Mouse (Mus musculus) MEL (cell line): ENCODE results near the gene Ddo. TPM values are rescaled to one million over a fixed set of nuclear protein-coding genes. Genes with fewer than 3 reads are reported as not detected.

Experiments
- DNase-seq: peaks from one replicate; pipeline ENCODE4 v3.0.0; 2011; ENCODE audit warnings: low read depth, low spot score
- H3K27ac ChIP-seq: 2 replicates; pipeline ENCODE4 v1.5.1; 2012; ENCODE audit warnings: low read depth, mild to moderate bottlenecking, control low read depth, low read length, moderate library complexity; ENCODE audit not compliant: control insufficient read depth
- H3K27me3 ChIP-seq, 2 experiments: fragments of 150-350 bp in 1 of 2; sonication (generic) in 1 of 2; 2 replicates each; pipeline ENCODE4 v1.6.1; 2012; ENCODE audit warnings: low read length in 2 of 2, mild to moderate bottlenecking in 2 of 2, improper control_type of control experiment in 1 of 2, moderate library complexity in 1 of 2; ENCODE audit not compliant: insufficient read depth in 2 of 2, control insufficient read depth in 1 of 2
- H3K36me3 ChIP-seq, 2 experiments: 2 replicates each; pipeline ENCODE4 v1.6.1; 2012 to 2014; ENCODE audit warnings: low read length in 2 of 2, improper control_type of control experiment in 1 of 2, inconsistent platforms in 1 of 2, mild to moderate bottlenecking in 1 of 2; ENCODE audit not compliant: insufficient read depth in 2 of 2, control insufficient read depth in 1 of 2
- H3K4me1 ChIP-seq, 2 experiments: fragments of 150-350 bp in 1 of 2; sonication (generic) in 1 of 2; 2 replicates each; pipeline ENCODE4 v1.6.1; 2012; ENCODE audit warnings: low read length in 2 of 2, improper control_type of control experiment in 1 of 2, mild to moderate bottlenecking in 1 of 2; ENCODE audit not compliant: insufficient read depth in 2 of 2, control insufficient read depth in 1 of 2
- H3K4me3 ChIP-seq, 2 experiments: fragments of 150-350 bp in 1 of 2; sonication (generic) in 1 of 2; 2 replicates each; pipeline ENCODE4 v1.5.1; 2012; ENCODE audit warnings: low read depth in 2 of 2, low read length in 2 of 2, mild to moderate bottlenecking in 2 of 2, moderate library complexity in 2 of 2, control low read depth in 1 of 2, improper control_type of control experiment in 1 of 2; ENCODE audit not compliant: control insufficient read depth in 1 of 2, insufficient read depth in 1 of 2
- H3K79me2 ChIP-seq: 2 replicates; pipeline ENCODE4 v1.6.1; 2012; ENCODE audit warnings: mild to moderate bottlenecking, low read length, moderate library complexity; ENCODE audit not compliant: control insufficient read depth, poor library complexity, insufficient read depth
- H3K9ac ChIP-seq: 2 replicates; pipeline ENCODE4 v1.6.1; 2012; ENCODE audit warnings: low read depth, mild to moderate bottlenecking, control low read depth, low read length, moderate library complexity; ENCODE audit not compliant: control insufficient read depth, poor library complexity, severe bottlenecking
- H3K9me3 ChIP-seq: fragments of 150-350 bp; sonication (generic); replicated peaks from 2 replicates; pipeline ENCODE4 v1.6.1; 2012; ENCODE audit warnings: mild to moderate bottlenecking, low read length, improper control_type of control experiment, moderate library complexity; ENCODE audit not compliant: insufficient read depth
- BHLHE40 ChIP-seq: IDR thresholded peaks from 2 replicates; pipeline ENCODE4 v1.6.1; 2012; ENCODE audit warnings: low read depth, mild to moderate bottlenecking, inconsistent platforms, low read length, improper control_type of control experiment, borderline replicate concordance
- CHD1 ChIP-seq: IDR thresholded peaks from 2 replicates; pipeline ENCODE4 v1.6.1; 2012; ENCODE audit warnings: low read depth, mild to moderate bottlenecking, inconsistent platforms, low read length, improper control_type of control experiment
- HCFC1 ChIP-seq: IDR thresholded peaks from 2 replicates; pipeline ENCODE4 v1.6.1; 2012; ENCODE audit warnings: low read depth, mild to moderate bottlenecking, inconsistent platforms, low read length, improper control_type of control experiment, moderate library complexity
- JUND ChIP-seq: IDR thresholded peaks from 2 replicates; pipeline ENCODE4 v1.6.1; 2011; ENCODE audit warnings: low read depth, mild to moderate bottlenecking, improper control_type of control experiment, low read length
- KAT2A ChIP-seq: conservative IDR thresholded peaks from 2 replicates; pipeline ENCODE4 v1.6.1; 2012; ENCODE audit warnings: low read depth, low read length, improper control_type of control experiment, inconsistent platforms
- MEF2A ChIP-seq: IDR thresholded peaks from 2 replicates; pipeline ENCODE4 v1.6.1; 2014; ENCODE audit warnings: low read depth, mild to moderate bottlenecking, inconsistent platforms, low read length, improper control_type of control experiment; ENCODE audit not compliant: poor library complexity, insufficient replicate concordance, severe bottlenecking; ENCODE audit errors: extremely low read depth
- MYC ChIP-seq: IDR thresholded peaks from 2 replicates; pipeline ENCODE4 v1.6.1; 2011; ENCODE audit warnings: low read depth, mild to moderate bottlenecking, low read length, improper control_type of control experiment, moderate library complexity
- NELFE ChIP-seq: IDR thresholded peaks from 2 replicates; pipeline ENCODE4 v1.6.1; 2011; ENCODE audit warnings: low read depth, low read length, improper control_type of control experiment
- NRF1 ChIP-seq: IDR thresholded peaks from 2 replicates; pipeline ENCODE4 v1.6.1; 2014; ENCODE audit warnings: low read depth, mild to moderate bottlenecking, inconsistent platforms, low read length, improper control_type of control experiment, moderate library complexity; ENCODE audit not compliant: poor library complexity, insufficient read depth, severe bottlenecking
- POLR2A ChIP-seq, 2 experiments: IDR thresholded peaks; 2 replicates each; pipeline ENCODE4 v1.6.1; 2011 to 2012; ENCODE audit warnings: low read length in 2 of 2, mild to moderate bottlenecking in 2 of 2, control low read depth in 1 of 2, improper control_type of control experiment in 1 of 2, low read depth in 1 of 2, moderate library complexity in 1 of 2; ENCODE audit not compliant: control insufficient read depth in 1 of 2, insufficient read depth in 1 of 2, poor library complexity in 1 of 2
- POLR2AphosphoS5 ChIP-seq: IDR thresholded peaks from 2 replicates; pipeline ENCODE4 v1.6.1; 2012; ENCODE audit warnings: low read depth, borderline replicate concordance, mild to moderate bottlenecking, inconsistent platforms, low read length, moderate library complexity, mixed read lengths
- RAD21 ChIP-seq: IDR thresholded peaks from 2 replicates; pipeline ENCODE4 v1.6.1; 2011; ENCODE audit warnings: mild to moderate bottlenecking, low read depth, low read length, improper control_type of control experiment
- RCOR1 ChIP-seq: IDR thresholded peaks from 2 replicates; pipeline ENCODE4 v1.6.1; 2012; ENCODE audit warnings: low read depth, mild to moderate bottlenecking, inconsistent platforms, low read length, improper control_type of control experiment
- TBP ChIP-seq: IDR thresholded peaks from 2 replicates; pipeline ENCODE4 v1.8.0; 2011; ENCODE audit warnings: low read depth, low read length, improper control_type of control experiment
- TCF12 ChIP-seq: IDR thresholded peaks from 2 replicates; pipeline ENCODE4 v1.6.1; 2014; ENCODE audit warnings: low read depth, mild to moderate bottlenecking, inconsistent platforms, low read length, improper control_type of control experiment, moderate library complexity
- USF1 ChIP-seq: IDR thresholded peaks from 2 replicates; pipeline ENCODE4 v1.6.1; 2014; ENCODE audit warnings: low read depth, mild to moderate bottlenecking, inconsistent platforms, low read length, improper control_type of control experiment, moderate library complexity
- ZMIZ1 ChIP-seq: IDR thresholded peaks from 2 replicates; pipeline ENCODE4 v1.6.1; 2012; ENCODE audit warnings: low read depth, mild to moderate bottlenecking, inconsistent platforms, low read length, improper control_type of control experiment, moderate library complexity
- polyA plus RNA-seq, 2 experiments: library from polyadenylated mRNA; stranded (reverse) in 1 of 2; unstranded in 1 of 2; fragments of >175 nt in 1 of 2; fragments of >200 nt in 1 of 2; gene quantifications; 2 replicates each; pipeline versions ENCODE4 v1.2.1 to v1.2.4; 2012; ENCODE audit warnings: low replicate concordance in 2 of 2, low read depth in 1 of 2; ENCODE audit not compliant: insufficient read length in 2 of 2, insufficient read depth in 1 of 2, missing spikeins in 1 of 2
- total RNA-seq: library from RNA; depleted of rRNA; stranded (reverse); fragments of 300-350 nt; gene quantifications from 2 replicates; pipeline ENCODE4 v1.2.3, GENCODE M21; 2012

The Ddo gene
- total and polyA plus RNA-seq, 3 experiments: 0.04 TPM; not detected in 2

- Histone ChIP-seq H3K4me1 (no peaks in the 10 kb centered on the region), H3K27ac (no peak overlapping the region), H3K79me2 (no peaks in the 10 kb centered on the region), H3K9me3 (no peaks in the 10 kb centered on the region), H3K36me3 (no peaks in the 10 kb centered on the region), H3K4me3 (no peak overlapping the region), H3K27me3 (peaks cover 0 to 3% of the 10 kb centered on the region in 2 experiments; a peak in 3 of 4 replicates), H3K9ac (no peak overlapping the region)
- no peak for DNase-seq
- TF ChIP-seq CHD1 (no peak), ZMIZ1 (no peak), USF1 (no peak), JUND (no peak), HCFC1 (no peak), KAT2A (no peak), POLR2AphosphoS5 (no peak), RCOR1 (no peak), POLR2A (IDR thresholded peaks at IDR 0.05; ENCODE audit: control insufficient read depth in 1 of 2, insufficient read depth in 1 of 2, low read depth in 1 of 2, low read length in 2 of 2, poor library complexity in 1 of 2) (no peak)
Observed at GRCm38 (mm10) chr10:40638276-40638675, 8.5 kb downstream of the Ddo start.

DNA sequence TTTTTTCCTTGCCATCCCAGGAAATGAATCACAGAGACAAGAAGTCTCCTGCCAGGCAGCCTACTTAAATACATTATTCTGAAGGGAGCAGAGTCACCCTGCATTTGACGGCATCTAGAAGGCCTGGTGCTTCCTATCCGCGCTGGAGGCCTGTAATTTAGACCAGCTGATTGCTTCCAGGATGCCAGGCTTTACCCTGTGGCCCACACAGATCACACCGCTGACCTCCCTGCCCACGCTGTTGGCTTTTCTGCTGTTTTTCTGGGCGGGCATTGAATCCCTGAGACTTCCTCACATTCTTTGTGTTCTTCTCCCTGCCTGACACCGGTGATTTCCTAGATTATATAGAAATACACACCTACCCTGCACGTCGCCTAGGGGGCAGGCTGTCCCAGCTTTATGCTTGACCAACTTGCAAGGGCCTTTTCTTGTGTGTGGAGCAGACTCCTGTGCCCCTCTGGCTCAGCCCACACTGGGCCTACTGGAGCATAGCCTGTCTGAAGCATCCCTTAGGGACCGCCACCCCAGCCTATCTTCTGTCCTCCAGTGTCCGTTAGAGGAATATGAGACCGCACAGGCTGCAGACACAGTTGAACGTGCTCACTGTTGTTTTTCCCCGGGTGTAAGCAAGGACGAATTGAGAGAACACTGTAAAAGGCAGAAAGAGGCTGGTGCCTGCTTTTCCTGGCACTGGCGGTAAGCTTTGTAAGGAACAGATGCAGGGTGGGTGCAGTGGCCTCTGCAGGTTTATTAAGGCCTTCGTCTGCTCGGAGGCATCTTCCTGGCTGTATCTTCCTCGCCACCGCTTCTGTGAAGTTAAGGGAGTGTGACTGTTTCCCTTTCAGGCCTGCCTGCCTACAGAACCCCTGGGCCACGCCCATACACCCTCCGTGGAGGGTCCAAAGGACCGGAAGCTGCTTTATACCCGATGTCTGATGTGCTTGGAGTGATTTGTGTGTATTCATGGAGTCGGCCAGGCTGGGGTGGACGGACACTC, 9.3 kb downstream of the Ddo start:
- H3K36me3 ChIP-seq: no peaks in the 10 kb centered on the region
- no peak for DNase-seq
- no peak overlapping the region for H3K27ac ChIP-seq
- no peaks in the 10 kb centered on the region for H3K9me3 ChIP-seq
- no peak overlapping the region for H3K4me3 ChIP-seq
- peaks cover 0 to 3% of the 10 kb centered on the region in 2 experiments; a peak in 3 of 4 replicates for H3K27me3 ChIP-seq
- H3K4me1 ChIP-seq: no peaks in the 10 kb centered on the region
- H3K79me2 ChIP-seq: no peaks in the 10 kb centered on the region
- no peak overlapping the region for H3K9ac ChIP-seq
- no peak for TF ChIP-seq BHLHE40
- TF ChIP-seq HCFC1: no peak
- TF ChIP-seq TBP: no peak
- TF ChIP-seq, all 39 proteins: peak for 0

DNA sequence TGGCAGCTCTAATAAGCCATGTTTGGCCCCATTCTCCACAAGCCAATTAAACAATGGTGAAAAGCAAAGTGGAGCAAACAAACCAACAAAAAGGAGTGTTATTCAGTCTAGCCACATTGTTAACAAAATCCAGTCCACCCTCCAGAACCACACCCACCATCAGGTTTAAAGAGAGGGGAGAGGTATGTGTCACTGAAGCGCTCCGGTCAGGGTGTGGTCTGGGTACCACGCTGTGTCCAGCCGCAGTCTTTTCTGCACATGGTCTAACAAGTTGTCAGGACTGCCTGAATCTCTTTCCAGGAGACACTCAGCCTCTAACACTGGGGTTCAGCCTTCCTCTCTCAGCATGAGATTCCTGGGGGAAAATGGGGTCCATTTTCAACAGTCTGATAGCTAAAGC, 10.6 kb downstream of the Ddo start:
- no peaks in the 10 kb centered on the region for H3K9me3 ChIP-seq
- peaks cover 0 to 3% of the 10 kb centered on the region in 2 experiments; a peak in 3 of 4 replicates for H3K27me3 ChIP-seq
- no peak overlapping the region for H3K27ac ChIP-seq
- no peak for DNase-seq
- TF ChIP-seq MEF2A (no peak), TBP (no peak), MYC (no peak), RAD21 (no peak), RCOR1 (no peak), ZMIZ1 (no peak), NRF1 (no peak), TCF12 (no peak), CHD1 (no peak), NELFE (no peak)
- H3K4me3 ChIP-seq: no peak overlapping the region
- no peaks in the 10 kb centered on the region for H3K79me2 ChIP-seq
- H3K9ac ChIP-seq: no peak overlapping the region
- H3K36me3 ChIP-seq: no peaks in the 10 kb centered on the region
- H3K4me1 ChIP-seq: no peaks in the 10 kb centered on the region
